Mouse (Mus musculus): ENCODE measurements around the gene Iqsec1. TPM values are rescaled to one million over a fixed set of nuclear protein-coding genes. Genes with fewer than 3 reads are reported as not detected.

Iqsec1 gene
- total RNA-seq, 2 experiments from 2014 or later = 14.2 to 54.3 TPM

DNA sequence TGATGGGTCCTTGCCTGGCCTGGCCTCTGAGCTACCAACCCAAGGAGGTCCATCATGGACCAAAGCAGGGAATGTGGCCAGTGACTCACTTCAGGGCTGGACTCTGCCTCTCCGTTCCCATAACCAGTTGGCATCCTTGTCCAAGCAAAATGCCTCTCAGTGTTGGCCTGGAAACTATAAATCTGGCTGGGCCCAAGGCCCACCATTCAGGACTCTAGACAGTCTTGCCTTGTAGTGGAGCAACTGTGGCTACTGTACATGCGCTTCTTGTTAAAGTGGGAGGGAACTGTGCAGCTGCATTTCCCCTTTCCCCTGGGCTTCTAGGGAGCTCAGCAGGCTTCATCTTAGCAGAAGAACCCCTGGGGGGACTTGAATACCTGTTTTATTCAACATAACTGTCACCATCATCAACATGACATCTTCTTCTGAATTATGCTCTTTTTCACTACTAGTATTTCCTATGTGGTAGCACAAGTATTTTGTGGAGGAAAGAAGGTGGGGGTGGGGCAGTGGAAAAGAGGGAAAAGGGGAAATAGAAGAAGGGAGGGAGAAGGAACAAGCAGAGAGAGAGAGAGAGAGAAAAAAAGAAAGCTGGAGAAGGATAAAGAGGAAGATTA lies 226.3 kb downstream of the Iqsec1 start:
- ATAC-seq (replicated peaks; ENCODE audit: poor library complexity, severe bottlenecking) = peak; percentile 20; the same call in 1 of the 2 replicates

DNA sequence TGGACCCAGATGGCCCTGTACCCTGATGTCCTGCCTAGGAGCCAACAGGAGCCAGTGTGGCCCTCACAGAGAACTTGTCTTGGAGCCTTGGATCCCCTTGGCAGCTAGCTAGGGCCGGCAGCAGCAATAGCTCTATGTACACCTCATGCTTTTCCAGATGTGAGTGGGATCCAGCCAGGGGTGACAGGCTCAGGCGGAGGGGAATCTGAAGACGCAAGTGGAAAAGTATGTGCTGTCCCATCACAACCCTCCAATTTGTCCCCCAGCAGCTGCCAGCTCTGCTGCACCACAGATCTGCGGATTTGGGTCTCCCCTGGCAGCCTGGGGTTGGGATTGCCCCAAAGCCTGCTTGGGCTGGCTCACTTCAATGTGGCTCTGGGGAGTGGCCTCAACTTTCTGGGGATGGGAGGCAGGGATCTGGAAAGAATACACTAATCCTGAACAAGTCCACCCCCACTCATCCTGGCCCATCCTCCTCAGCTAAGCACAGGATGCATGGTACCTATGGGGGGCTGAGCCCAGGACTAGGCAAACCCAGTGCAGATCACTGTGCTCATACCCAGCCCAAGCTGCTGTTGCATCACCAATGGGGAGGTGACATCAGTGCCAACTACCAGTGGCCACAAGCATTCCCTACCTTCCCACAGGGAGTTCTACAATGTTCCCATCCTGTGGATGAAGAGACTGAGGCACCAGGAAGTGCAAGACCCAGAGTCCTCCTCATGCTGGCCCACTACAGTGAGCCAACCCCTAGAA lies 227.0 kb downstream of the Iqsec1 start:
- no peak for ATAC-seq (replicated peaks; ENCODE audit: poor library complexity, severe bottlenecking)

DNA sequence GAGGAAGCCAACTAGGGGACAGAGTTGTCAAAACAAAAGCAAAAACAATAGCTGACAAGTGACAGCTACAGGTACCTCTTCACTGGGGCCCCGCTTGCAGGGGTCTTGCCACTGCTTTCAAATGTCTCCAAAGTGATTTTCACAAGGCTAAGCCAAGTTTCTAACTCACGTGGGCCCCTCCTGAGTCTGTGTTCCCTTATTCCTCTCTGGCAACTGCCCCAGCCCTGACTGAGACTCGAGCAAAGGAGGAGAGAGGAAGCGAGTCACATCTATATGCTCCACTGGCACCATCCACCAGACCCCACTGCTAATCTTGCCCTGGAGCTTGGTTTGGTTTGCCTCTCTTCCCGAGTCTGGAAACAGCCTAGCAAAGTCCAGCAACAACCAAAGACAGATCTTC lies 227.6 kb downstream of the Iqsec1 start:
- no peak for ATAC-seq (replicated peaks; ENCODE audit: poor library complexity, severe bottlenecking)

DNA sequence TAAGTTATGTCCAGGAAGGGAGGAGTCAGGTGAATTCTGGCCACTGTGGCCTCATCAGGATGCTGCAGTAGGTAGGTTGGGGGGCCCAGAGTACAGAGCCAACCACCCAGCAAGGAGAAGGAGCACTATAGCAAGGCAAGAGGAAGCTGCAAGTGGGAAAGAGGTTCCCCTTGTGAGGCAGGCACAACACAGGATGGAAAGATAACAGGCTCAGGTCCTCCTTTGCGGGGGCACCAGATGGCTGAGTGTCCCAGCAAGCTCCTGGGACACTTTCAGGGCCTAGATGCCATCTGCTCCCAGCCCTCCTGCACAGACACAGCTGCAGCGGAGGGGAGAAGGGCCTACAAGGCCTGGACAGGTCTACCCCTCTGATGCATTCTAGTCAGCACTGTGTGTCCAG lies 228.7 kb downstream of the Iqsec1 start:
- no peak for ATAC-seq (replicated peaks; ENCODE audit: poor library complexity, severe bottlenecking)

DNA sequence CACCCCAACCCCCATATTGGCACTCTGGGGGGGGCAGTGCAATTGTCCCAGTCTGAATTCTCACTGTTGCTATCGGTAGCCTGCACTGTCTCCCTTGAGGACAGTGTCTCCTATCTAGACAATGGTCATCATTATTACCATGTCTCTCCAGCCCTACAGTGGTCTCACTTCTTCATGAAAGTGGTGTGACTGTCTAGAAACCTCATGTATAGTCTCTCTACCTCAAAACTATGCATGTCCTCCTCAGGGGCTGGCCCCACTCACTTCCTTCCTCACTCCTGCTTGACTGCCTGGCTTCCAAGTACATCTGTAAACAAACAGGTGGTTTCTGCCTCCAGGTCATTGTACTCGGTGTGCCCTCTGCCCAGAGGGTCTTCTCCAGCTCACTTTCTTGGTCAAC lies 230.3 kb downstream of the Iqsec1 start:
- no peak for ATAC-seq (replicated peaks; ENCODE audit: poor library complexity, severe bottlenecking)

DNA sequence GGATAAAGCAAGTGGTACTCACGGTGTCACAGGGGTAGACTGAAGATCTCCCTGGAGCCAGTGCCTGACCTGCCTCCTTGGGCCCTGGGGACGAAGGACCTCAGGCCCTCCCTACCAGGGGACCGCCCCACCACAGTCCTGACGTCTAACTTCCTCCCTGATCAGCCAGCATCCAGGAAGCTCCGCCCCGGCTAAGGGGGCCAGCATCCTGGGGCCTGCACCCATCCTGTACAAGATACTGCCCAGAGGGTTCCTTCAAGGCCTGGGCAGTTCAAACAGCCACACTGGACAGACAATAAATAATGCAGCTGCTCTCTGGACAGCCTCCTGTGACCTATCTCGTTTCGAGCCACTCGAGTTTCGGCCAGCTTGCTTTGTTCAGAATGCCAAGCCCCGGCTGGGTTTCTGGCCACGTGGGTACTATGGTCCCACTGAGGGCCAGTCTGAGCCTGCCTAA lies 231.0 kb downstream of the Iqsec1 start:
- peak; percentile 52 for ATAC-seq (replicated peaks; ENCODE audit: poor library complexity, severe bottlenecking)

DNA sequence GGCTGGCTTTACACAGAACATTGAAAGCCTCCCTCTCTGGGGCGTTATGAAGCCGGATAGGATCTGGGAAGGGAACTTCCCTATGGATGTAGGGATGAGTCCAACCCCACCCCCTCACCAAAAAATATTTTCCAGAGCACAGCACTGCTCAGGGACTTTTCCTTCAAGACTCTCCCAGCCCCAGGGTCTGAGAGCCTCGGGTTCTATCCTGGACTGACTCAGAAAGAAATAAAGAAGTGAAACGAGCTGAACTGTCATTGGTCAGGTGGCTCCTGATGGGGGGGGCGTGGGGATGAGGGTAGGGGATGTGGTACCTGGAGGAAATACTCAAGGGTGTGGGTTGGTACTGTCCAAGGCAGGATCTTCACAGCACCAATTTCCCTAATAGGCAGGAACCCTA lies 231.9 kb downstream of the Iqsec1 start:
- peak; percentile 21 for ATAC-seq (replicated peaks; ENCODE audit: poor library complexity, severe bottlenecking)

DNA sequence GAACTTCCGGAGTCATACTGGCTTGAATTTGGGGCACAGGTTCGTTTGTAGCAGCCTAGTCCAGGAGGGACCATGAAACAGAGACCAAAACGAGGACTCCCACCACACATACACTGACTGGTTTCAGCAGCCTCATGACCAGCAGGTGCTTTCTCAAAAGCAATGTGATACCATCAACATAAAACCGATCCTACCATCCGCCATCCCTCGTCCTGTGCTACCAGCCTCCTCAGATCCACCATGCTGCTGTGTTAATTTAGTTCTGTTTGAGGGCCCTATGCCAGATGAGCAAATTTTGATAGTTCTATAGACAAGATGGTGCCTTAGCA lies 232.9 kb downstream of the Iqsec1 start:
- ATAC-seq (replicated peaks; ENCODE audit: poor library complexity, severe bottlenecking) = no peak

DNA sequence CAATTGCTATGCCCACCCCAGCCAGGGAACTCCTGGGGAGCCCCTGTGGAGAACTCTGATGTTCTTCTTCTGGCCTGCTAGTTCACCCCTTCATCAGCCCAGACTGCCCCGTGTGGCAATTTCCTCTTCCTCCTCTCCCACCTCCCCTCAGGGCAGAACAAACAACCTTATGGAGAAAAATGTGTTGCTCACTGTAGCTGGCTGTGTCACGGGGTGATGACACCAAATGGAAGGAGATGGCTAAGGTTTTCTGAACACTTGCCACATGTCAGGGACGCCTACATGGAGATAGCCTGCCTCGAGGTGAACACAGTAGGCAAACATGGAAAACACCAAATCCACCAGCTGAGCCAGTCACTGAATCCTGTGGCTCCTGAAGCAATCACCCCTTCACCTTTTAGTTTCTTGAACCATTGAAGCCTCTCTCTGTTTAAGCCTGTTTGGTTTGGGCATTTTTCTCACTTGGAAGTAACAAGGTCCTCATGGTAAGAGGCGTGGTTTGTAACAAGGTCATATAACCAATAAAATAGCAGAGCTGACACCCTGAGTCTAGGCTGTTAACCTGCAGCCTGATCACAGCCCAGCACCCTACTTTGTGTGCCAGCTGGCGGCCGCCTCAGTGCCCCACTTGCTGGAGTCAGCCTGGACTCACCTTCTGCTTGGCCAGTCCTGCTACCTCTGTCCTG lies 233.4 kb downstream of the Iqsec1 start:
- peak; percentile 42 for ATAC-seq (replicated peaks; ENCODE audit: poor library complexity, severe bottlenecking)

DNA sequence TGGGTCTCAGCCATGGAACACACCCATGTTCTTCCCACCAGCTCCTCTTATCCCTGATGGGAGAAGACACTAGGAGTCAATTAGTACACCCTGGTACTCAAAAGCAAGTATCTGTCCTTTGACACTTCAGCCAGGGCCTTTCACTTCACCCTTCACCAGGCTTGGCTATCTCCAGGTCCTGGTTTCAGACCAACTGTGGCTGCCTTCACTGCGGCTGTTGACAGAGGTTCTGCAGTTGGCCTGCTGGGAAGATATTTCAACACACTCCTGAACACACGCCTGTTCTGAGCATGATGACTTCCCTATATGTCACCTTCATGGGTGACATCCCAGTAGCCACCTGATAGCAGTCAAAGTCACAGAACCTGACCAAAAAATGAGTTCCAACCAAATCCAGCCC lies 234.4 kb downstream of the Iqsec1 start:
- ATAC-seq (replicated peaks; ENCODE audit: poor library complexity, severe bottlenecking) = peak; percentile 36

DNA sequence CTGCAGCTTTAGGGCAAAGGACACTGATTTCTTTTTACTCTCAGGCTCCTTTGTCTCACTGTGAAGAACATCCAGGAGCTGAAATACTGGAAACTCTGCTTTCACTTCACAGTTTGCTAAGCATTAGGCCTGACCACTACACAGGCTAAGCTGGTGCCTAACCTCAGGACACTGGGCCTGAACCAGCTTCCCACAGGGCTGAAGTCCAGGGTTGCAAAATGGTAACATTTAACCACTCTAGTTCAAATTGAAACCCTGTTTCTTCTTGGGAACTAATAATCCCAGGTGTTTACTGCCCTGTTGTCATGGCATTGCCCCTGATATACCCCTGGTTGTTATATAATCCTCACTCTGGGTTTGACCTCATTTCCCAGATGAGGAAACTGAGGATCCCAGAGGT lies 234.8 kb downstream of the Iqsec1 start:
- ATAC-seq (replicated peaks; ENCODE audit: poor library complexity, severe bottlenecking) = no peak

DNA sequence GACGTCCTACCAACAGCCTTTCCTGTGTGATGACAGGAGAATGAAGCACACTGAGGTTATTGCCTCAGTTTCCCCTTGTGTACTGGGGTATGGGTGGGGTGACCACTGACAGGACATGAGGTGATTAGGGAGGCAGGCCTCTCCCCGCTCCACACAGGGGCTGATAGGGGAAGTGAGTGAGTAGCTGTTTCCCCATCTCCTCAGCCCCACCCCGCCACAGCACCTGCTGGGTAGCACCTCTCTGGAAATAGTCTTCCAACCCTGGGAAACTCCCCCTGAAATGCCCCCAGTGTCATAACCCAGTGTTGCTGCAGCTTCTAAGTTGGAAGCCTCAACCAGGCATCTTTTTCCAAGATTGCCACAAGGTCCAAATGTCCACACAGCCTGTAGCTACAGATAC lies 236.9 kb downstream of the Iqsec1 start:
- peak; percentile 70 for ATAC-seq (replicated peaks; ENCODE audit: poor library complexity, severe bottlenecking)

DNA sequence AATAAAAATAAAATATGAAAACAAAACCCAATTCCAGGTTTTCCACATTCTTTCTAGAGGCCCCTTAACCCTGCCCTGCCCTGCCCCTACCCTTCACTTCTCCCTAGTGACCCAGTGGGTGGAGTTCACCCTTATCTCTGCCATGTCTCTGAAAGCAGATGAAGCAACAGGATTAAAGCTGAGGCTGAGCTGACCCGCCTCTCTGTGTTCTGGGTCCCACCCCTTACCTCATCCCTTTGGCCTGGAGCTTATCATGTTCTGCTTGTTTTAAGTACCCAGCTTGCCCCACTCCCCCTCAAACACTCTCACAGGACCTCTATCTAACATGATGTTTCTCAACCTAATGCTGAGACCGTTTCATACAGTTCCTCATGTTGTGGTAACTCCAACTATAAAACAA lies 238.4 kb downstream of the Iqsec1 start:
- peak; percentile 42 for ATAC-seq (replicated peaks; ENCODE audit: poor library complexity, severe bottlenecking)

DNA sequence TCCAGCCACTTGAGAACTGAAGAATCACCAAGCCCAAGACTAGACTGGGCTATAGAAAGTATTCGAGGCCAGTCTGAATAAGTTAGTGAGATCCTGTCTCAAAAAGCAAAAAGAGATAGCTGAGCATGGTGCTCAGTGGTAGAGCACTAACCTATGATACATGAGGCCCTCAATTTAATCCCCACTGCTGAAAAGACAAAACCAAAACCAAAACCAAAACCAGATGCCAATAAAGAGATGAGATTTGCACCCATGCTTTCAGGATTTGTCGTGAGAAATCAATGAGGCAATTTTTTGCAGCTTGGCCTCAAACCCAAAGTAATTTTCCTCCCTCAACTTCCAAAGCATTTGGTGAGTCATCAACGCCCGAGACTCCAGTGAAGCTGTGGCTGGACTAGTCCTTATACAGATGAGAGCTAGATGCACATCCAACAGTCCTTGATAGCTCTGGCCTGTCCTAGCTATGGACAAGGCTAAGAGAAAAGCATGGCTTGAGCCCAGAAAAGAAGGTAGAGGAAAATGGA lies 239.0 kb downstream of the Iqsec1 start:
- no peak for ATAC-seq (replicated peaks; ENCODE audit: poor library complexity, severe bottlenecking)

DNA sequence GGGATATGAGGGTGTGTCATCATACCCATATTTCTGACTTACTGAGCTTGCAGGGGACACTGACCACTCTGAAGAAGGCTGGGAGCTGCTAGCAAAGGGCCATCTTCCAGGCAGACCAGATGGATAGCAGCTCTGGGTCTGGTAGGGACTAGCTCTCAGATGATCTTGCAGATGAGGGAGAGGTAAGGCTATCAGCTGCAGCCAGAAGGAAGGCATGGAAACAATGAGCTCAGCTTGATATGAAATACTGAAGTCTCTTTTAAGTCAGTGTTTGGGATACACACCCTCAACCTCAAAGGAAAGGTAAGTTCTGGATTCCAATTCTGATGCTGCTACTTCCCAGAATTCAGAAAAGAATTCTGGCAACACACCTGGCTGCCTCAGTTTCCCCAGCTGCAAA lies 239.5 kb downstream of the Iqsec1 start:
- ATAC-seq (replicated peaks; ENCODE audit: poor library complexity, severe bottlenecking) = no peak

DNA sequence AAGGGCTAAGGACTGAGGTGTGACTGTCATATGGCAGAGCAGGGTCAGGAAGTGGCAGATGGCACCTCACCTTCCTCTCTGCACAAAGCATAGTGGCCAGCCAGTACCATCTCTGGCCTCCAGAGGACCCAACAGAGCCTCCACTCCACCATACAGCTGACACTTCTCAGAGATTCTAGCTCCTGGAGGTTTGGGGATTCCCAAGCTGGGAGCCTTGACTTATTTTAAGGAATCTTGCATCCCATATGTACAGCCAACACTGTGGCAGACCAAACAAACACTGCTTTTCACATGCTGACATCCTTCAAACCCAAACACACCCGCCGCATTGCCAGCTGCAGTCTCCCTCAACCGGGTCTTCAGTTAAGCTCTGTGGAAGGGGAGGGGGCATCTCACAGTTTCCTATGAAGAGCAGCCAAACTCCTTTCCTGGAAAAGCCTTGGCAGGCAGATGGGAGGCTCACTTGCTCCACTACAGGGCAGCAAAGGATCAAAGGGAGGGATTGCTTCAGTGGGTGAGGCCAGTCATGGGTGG lies 242.1 kb downstream of the Iqsec1 start:
- peak; percentile 38 for ATAC-seq (replicated peaks; ENCODE audit: poor library complexity, severe bottlenecking)

DNA sequence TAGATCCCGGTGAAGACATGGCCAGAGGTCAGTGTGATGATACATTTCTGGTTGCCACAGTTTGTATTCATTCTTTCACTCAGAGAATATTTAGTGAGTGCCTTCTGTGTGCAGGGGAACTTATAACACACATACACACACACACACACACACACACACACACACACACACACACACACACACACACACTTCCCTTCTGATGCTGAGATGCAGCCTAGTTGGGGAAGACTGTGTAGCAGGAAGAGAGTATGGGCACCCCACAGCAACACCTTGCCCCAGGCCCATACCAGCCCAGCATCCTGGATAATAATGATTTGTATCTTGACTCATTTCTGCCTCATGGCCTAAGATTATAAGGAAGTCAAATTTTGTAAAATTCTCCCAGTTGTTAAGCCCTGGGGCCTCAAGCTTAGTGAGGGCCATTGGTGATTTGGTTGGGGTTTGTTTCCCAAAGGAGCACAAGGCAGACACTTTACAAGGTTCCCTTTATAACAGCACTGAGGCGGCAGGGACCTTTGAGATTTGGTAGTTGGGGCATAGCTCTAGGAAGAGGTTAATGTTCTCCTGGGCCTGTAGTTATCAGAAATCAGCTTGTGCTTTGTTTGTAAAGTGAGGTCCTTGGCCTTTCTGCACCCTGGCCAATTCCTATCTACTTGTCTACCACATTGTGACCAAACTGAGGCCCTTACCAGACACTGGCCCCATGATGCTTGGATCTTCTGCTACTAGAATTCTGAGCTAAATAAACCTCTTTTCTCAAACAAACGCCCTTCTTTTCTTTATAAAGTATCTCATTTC lies 242.9 kb downstream of the Iqsec1 start:
- no peak for ATAC-seq (replicated peaks; ENCODE audit: poor library complexity, severe bottlenecking)

DNA sequence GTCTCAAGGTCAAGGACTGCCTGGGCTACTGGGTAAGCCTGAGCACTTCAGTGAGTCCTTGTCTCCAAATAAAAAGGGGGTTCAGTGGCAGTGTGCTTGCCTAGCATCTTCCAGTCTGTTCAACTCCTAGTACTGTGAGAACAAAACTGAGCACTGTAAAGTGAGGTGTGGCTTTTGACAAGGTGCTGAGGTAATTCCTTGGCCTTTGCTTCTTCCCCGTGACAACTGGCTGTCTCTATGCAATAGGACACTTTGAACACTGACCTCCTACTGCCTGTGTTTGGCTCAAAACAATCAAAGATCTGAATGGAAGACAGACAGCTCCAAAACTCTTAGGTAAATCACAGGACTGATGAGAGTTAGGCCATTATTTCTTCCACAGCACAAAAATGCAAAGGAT lies 246.0 kb downstream of the Iqsec1 start:
- ATAC-seq (replicated peaks; ENCODE audit: poor library complexity, severe bottlenecking) = no peak

DNA sequence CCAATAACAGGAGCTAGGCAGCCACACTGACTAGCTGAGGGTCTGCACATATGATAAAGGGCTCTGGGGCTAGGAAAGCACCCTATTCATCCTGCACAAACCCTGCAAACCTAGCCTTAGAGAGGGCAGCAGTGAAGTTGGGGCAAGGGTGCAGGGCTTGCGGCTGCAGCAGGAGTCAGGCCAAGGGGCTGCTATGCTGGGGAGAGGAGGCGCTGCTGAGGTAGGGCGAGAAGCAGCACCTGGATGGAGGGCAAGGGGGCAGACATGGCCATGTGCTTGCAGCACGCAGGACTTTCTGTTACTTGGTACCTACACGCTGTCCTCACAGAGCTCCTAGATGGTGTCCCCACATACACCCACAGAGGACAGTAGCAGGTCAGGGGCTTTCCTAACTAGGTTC lies 246.8 kb downstream of the Iqsec1 start:
- no peak for ATAC-seq (replicated peaks; ENCODE audit: poor library complexity, severe bottlenecking)

DNA sequence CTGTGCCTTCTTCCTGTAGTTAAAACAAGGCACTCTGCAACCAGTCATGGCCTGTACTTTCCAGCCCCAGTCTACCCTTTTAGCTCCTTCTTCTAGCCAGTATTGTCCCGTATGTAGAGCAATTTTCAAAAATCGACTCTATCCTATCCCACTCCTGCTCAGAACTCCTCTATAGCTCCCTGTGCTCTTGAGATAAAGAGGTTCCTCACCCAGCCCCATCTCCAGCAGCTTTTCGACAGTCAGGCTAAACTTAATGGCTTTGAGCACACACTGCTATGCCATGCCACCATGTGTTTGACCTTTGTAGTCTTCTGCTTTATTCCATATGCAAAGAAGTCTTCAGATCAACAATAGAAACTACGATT lies 247.4 kb downstream of the Iqsec1 start:
- no peak for ATAC-seq (replicated peaks; ENCODE audit: poor library complexity, severe bottlenecking)
